Mouse (Mus musculus): ENCODE results near the gene Il17rd. TPM values are rescaled to one million over a fixed set of nuclear protein-coding genes. Genes with fewer than 3 reads are reported as not detected.

Gene Il17rd
- total RNA-seq (2023), result 1 to 10 TPM in 1 of 2 experiments, under 1 TPM in 1; 0.88 to 2.3 TPM

DNA sequence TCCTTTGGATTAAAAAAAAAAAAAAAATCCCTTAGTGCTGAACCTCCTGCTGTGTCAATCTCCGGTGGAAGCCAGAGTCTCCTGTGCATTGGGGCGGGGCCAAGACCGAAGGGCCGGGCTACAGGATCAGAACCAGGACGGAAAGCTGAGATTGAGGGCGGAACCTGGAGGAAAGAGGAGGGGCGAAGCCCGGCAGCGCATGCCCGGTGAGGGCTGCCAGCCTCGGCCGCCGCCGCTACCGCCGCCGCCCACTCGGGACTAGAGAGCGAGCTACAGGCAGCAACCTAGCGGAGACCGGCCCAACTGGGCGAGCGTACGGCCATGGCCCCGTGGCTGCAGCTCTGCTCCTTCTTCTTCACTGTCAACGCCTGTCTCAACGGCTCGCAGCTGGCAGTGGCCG, at the start of gene Il17rd:
TSS of gene Il17rd (plus strand) at position 159 of the 400 bp plus-strand sequence.

DNA sequence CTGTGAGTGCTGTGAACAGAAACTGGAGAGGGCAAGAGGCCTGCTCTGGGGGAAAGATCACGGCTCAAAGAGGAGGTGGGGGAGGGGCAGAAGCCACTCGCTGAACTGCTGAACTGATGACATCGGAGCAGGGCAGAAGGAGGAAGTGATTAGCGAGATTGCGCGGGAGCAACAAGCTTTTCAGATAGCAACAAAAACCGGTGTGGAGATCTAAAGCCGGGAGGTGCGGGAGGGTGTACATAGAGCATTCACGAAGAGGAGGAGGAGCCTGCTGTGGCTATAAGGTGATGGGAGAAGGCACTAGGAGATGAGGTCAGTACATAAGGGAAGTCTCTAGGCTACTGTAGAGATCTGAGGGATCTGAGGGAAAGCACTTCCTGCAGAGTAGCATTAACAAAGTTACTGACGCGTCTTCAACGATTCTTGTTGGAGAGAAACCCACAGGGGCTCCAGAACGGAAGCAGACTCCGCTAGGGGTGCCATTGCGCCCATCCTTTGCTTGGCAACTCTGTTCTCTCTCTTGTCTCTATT, 44.5 kb upstream of the Il17rd start, which contains the start of gene Hesx1:
TSS of gene Hesx1 (plus strand) at position 206 of the 531 bp plus-strand sequence.

DNA sequence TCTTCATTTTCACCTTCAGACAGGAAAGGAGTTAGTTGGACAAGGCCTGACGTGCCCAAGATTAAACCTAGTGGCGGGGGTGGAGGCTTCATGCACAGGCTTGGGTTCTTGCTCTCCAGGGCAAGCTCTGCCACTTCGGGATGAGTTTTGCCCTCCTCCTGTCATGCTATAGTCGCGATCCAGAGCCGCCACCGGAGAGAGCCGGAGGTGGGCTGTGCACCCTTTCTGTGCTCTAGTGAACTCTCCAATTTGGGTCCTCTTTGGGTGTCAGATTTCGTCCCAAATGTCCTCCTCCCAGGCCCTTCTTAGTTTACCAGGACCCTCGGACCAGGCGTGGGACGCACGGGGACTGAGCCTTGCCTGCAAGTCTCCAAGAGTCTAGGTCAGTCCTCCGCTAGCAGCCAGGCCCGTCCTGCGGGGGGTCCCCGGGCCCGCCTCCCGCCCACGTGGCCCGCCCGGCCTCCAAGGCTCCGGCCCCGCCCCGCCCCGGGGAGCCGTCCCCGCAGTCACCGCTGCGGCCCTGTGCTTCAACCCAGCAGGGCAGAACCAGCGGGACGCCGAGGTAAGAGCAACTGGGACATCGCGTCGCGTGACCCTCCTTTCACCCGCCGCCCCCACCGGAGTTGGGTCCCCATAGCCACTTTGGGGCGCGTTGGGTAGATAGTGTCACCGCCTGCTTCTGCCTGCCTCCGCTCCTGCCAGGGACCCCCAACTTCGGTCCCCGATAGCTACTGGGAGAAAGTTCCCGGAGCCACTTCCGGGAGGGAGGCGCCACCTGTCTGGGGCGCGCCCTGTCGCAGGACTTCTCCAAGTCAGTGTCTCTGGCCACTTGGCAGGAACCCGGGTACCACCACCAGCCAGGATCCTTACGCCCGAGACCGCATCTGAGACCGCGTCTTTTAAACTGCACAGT, 75.9 kb downstream of the Il17rd start, which contains the start of gene Arhgef3:
TSS of gene Arhgef3 (plus strand) at position 538 of the 913 bp plus-strand sequence.

Other genes starting within 250 kb of the Il17rd start
- under 1 TPM in 1 of 2 experiments, not detected in 1; 0.55 TPM for gene Asb14, start 144.4 kb upstream of the Il17rd start, total RNA-seq (2023)
- 10 to 100 TPM; 24.8 to 26.4 TPM for gene Appl1, start 67.7 kb upstream of the Il17rd start, total RNA-seq (2023)
- gene Hesx1, start 44.5 kb upstream of the Il17rd start, total RNA-seq (2023), result not detected
- 100 to 1,000 TPM; 156 to 171 TPM for gene Arhgef3, start 76.0 kb downstream of the Il17rd start, total RNA-seq (2023)